Mouse (Mus musculus) heart, postnatal 4 days (tissue): ENCODE measurements around the gene Cntd1. TPM values are rescaled to one million over a fixed set of nuclear protein-coding genes. Genes with fewer than 3 reads are reported as not detected.
A peak's percentile ranks its signal among the peaks of the same experiment; 100 is the strongest.

ENCODE experiments used
- DNase-seq: peaks from one replicate; pipeline ENCODE4 v3.0.0; 2021
- total RNA-seq, 2 experiments: library from RNA; stranded (reverse); gene quantifications; 2 replicates each; pipeline ENCODE4 v1.2.3; 2021

Gene Cntd1
- total RNA-seq, result under 1 TPM; 0.41 to 0.47 TPM

GRCm38 (mm10) chr11:101278223-101279192 lies at the start of gene Cntd1, which contains the start of gene Coa3:
Gene Cntd1, plus strand, starts transcription at chr11:101279012.
Gene Coa3, minus strand, starts transcription at chr11:101279114.
- DNase-seq, result peak; percentile 85

GRCm38 (mm10) chr11:101229361-101229900 lies 49.4 kb upstream of the Cntd1 start:
- peak; percentile 47 for DNase-seq

- peak; percentile 60 for DNase-seq
Observed at GRCm38 (mm10) chr11:101230061-101230511, 48.7 kb upstream of the Cntd1 start.

GRCm38 (mm10) chr11:101230526-101230925 lies 48.3 kb upstream of the Cntd1 start:
- no peak for DNase-seq

GRCm38 (mm10) chr11:101230991-101231871 lies 47.6 kb upstream of the Cntd1 start:
- DNase-seq, result peak; percentile 75

GRCm38 (mm10) chr11:101232010-101232839 lies 46.6 kb upstream of the Cntd1 start:
- DNase-seq, result peak; percentile 59

- no peak for DNase-seq
Observed at GRCm38 (mm10) chr11:101233240-101233639, 45.6 kb upstream of the Cntd1 start.

- no peak for DNase-seq
Observed at GRCm38 (mm10) chr11:101234124-101234523, 44.7 kb upstream of the Cntd1 start.

- no peak for DNase-seq
Observed at GRCm38 (mm10) chr11:101235429-101235828, 43.4 kb upstream of the Cntd1 start.

- no peak for DNase-seq
Observed at GRCm38 (mm10) chr11:101236782-101237181, 42.0 kb upstream of the Cntd1 start.

- DNase-seq, result peak; percentile 62
Observed at GRCm38 (mm10) chr11:101238071-101238647, 40.7 kb upstream of the Cntd1 start.

GRCm38 (mm10) chr11:101245071-101245470 lies 33.7 kb upstream of the Cntd1 start:
- peak; percentile 51 for DNase-seq

GRCm38 (mm10) chr11:101245855-101246701 lies 32.7 kb upstream of the Cntd1 start, which contains the start of gene Ramp2:
Gene Ramp2, plus strand, starts transcription at chr11:101246028.
- peak; percentile 79 for DNase-seq

GRCm38 (mm10) chr11:101246702-101247012 lies 32.2 kb upstream of the Cntd1 start:
- no peak for DNase-seq

GRCm38 (mm10) chr11:101247521-101248030 lies 31.2 kb upstream of the Cntd1 start:
- no peak for DNase-seq

GRCm38 (mm10) chr11:101248258-101248994 lies 30.4 kb upstream of the Cntd1 start:
- DNase-seq, result peak; percentile 75

GRCm38 (mm10) chr11:101251031-101251430 lies 27.8 kb upstream of the Cntd1 start:
- DNase-seq, result no peak

GRCm38 (mm10) chr11:101252941-101253340 lies 25.9 kb upstream of the Cntd1 start:
- DNase-seq, result no peak
